Mouse (Mus musculus): Measurements from ENCODE around the gene Malrd1. TPM values are rescaled to one million over a fixed set of nuclear protein-coding genes. Genes with fewer than 3 reads are reported as not detected.

Gene Malrd1
- total and polyA plus RNA-seq, 3 experiments, result not detected

GRCm38 (mm10) chr2:16110696-16111095 is 584.4 kb downstream of the Malrd1 start:
- Histone ChIP-seq H3K27ac (ENCODE audit: control insufficient read depth, low read depth, low read length) (no peak overlapping the region), H3K27me3 (ENCODE audit: control insufficient read depth in 1 of 2, insufficient read depth in 2 of 2, low read length in 2 of 2) (no peaks in the 10 kb centered on the region), H3K4me3 (ENCODE audit: control insufficient read depth in 1 of 2, insufficient read depth in 1 of 2, low read depth in 2 of 2, low read length in 2 of 2) (no peak overlapping the region), H3K36me3 (ENCODE audit: control insufficient read depth in 1 of 2, insufficient read depth in 2 of 2, low read length in 2 of 2) (no peaks in the 10 kb centered on the region), H3K4me1 (ENCODE audit: control insufficient read depth in 1 of 2, insufficient read depth in 2 of 2, low read length in 2 of 2) (no peaks in the 10 kb centered on the region), H3K9me3 (replicated peaks; ENCODE audit: insufficient read depth, low read length) (no peaks in the 10 kb centered on the region), H3K79me2 (ENCODE audit: control insufficient read depth, insufficient read depth, low read length, poor library complexity) (no peaks in the 10 kb centered on the region), H3K9ac (ENCODE audit: control insufficient read depth, low read depth, low read length, poor library complexity, severe bottlenecking) (no peak overlapping the region)
- no peak for DNase-seq (ENCODE audit: low read depth, low spot score)
- TF ChIP-seq TCF12 (IDR thresholded peaks at IDR 0.05; ENCODE audit: low read depth, low read length) (no peak), ZMIZ1 (IDR thresholded peaks at IDR 0.05; ENCODE audit: low read depth, low read length) (no peak), GATA1 (IDR thresholded peaks at IDR 0.05; ENCODE audit: low read depth, low read length) (no peak), RAD21 (IDR thresholded peaks at IDR 0.05; ENCODE audit: low read depth, low read length) (no peak), MAZ (IDR thresholded peaks at IDR 0.05; ENCODE audit: low read depth, low read length) (no peak), BHLHE40 (IDR thresholded peaks at IDR 0.05; ENCODE audit: borderline replicate concordance, low read depth, low read length) (no peak), ZC3H11A (IDR thresholded peaks at IDR 0.05; ENCODE audit: low read depth, low read length) (no peak), UBTF (IDR thresholded peaks at IDR 0.05; ENCODE audit: borderline replicate concordance, insufficient read depth, low read depth, low read length) (no peak), TAL1 (IDR thresholded peaks at IDR 0.05; ENCODE audit: low read length) (no peak), SMC3 (IDR thresholded peaks at IDR 0.05; ENCODE audit: low read depth, low read length) (no peak), NRF1 (IDR thresholded peaks at IDR 0.05; ENCODE audit: insufficient read depth, low read depth, low read length, poor library complexity, severe bottlenecking) (no peak), SIN3A (IDR thresholded peaks at IDR 0.05; ENCODE audit: low read length) (no peak), POLR2A (IDR thresholded peaks at IDR 0.05; ENCODE audit: control insufficient read depth in 1 of 2, insufficient read depth in 1 of 2, low read depth in 1 of 2, low read length in 2 of 2, poor library complexity in 1 of 2) (no peak)

DNA sequence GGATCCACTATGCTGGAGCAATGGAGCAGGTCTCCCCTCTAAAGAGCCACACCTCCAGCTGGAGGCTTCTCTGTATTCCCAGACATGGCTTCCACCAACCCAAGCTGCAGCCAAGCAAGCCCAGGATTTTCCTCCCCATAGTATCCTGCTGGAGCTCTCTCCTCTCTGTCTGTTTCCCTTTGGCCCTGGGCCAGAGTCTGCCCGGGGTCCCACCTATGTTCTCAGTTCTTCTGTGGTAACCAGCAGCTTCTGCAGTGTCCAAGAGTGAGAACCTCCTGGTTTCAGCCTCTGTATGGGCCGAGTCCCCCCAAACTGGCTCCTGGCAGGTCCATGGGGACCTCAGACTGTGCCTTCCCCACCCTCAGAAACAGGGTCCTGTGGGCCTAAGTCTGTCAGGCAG is 587.1 kb downstream of the Malrd1 start:
- Histone ChIP-seq H3K79me2 (ENCODE audit: control insufficient read depth, insufficient read depth, low read length, poor library complexity) (no peaks in the 10 kb centered on the region), H3K27ac (ENCODE audit: control insufficient read depth, low read depth, low read length) (no peak overlapping the region), H3K4me3 (ENCODE audit: control insufficient read depth in 1 of 2, insufficient read depth in 1 of 2, low read depth in 2 of 2, low read length in 2 of 2) (no peak overlapping the region), H3K36me3 (ENCODE audit: control insufficient read depth in 1 of 2, insufficient read depth in 2 of 2, low read length in 2 of 2) (no peaks in the 10 kb centered on the region), H3K9ac (ENCODE audit: control insufficient read depth, low read depth, low read length, poor library complexity, severe bottlenecking) (no peak overlapping the region), H3K4me1 (ENCODE audit: control insufficient read depth in 1 of 2, insufficient read depth in 2 of 2, low read length in 2 of 2) (no peaks in the 10 kb centered on the region), H3K9me3 (replicated peaks; ENCODE audit: insufficient read depth, low read length) (no peaks in the 10 kb centered on the region), H3K27me3 (ENCODE audit: control insufficient read depth in 1 of 2, insufficient read depth in 2 of 2, low read length in 2 of 2) (no peaks in the 10 kb centered on the region)
- TF ChIP-seq USF2 (IDR thresholded peaks at IDR 0.05; ENCODE audit: borderline replicate concordance in 1 of 2, insufficient read depth in 1 of 2, low read depth in 1 of 2, low read length in 2 of 2) (no peak), GABPA (IDR thresholded peaks at IDR 0.05; ENCODE audit: low read depth, low read length) (no peak)
- DNase-seq (ENCODE audit: low read depth, low spot score), result no peak

DNA sequence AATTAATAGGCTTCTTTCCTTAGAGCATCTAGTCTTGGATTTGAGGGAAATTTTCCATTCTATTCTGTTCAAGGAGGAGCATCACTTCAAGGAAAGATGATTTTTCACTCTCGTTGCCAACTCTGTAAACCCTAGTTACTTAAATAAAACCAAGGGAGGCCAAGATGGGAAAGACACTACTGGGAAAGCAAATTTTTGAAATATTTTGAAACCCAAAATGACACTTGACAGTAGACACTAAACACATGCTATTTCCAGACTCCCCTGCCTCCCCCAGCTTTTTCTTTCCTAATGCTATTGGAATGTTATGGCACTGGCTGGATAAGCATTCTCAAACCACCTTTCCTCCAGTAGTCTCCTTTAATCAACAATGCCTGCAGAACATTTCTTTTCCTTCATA is 621.7 kb downstream of the Malrd1 start:
- TF ChIP-seq GATA1 (IDR thresholded peaks at IDR 0.05; ENCODE audit: low read depth, low read length), result no peak
- TF ChIP-seq MXI1 (IDR thresholded peaks at IDR 0.05; ENCODE audit: low read depth, low read length), result no peak
- TF ChIP-seq TAL1 (IDR thresholded peaks at IDR 0.05; ENCODE audit: low read length), result no peak
- no peak for TF ChIP-seq NRF1 (IDR thresholded peaks at IDR 0.05; ENCODE audit: insufficient read depth, low read depth, low read length, poor library complexity, severe bottlenecking)
- no peak for TF ChIP-seq POLR2A (IDR thresholded peaks at IDR 0.05; ENCODE audit: control insufficient read depth in 1 of 2, insufficient read depth in 1 of 2, low read depth in 1 of 2, low read length in 2 of 2, poor library complexity in 1 of 2)
- TF ChIP-seq ZNF384 (IDR thresholded peaks at IDR 0.05; ENCODE audit: low read depth, low read length), result no peak
- TF ChIP-seq MAZ (IDR thresholded peaks at IDR 0.05; ENCODE audit: low read depth, low read length), result no peak
- TF ChIP-seq USF1 (IDR thresholded peaks at IDR 0.05; ENCODE audit: low read depth, low read length), result no peak
- TF ChIP-seq HCFC1 (IDR thresholded peaks at IDR 0.05; ENCODE audit: low read depth, low read length), result no peak
- no peak for TF ChIP-seq USF2 (IDR thresholded peaks at IDR 0.05; ENCODE audit: borderline replicate concordance in 1 of 2, insufficient read depth in 1 of 2, low read depth in 1 of 2, low read length in 2 of 2)
- no peak for TF ChIP-seq POLR2AphosphoS5 (IDR thresholded peaks at IDR 0.05; ENCODE audit: borderline replicate concordance, low read depth, low read length)
- TF ChIP-seq MYB (IDR thresholded peaks at IDR 0.05; ENCODE audit: low read depth, low read length), result no peak
- TF ChIP-seq MAFK (IDR thresholded peaks at IDR 0.05; ENCODE audit: borderline replicate concordance, low read depth, low read length), result no peak
- TF ChIP-seq ELF1 (IDR thresholded peaks at IDR 0.05; ENCODE audit: low read depth, low read length), result no peak
- no peak for TF ChIP-seq KAT2A (conservative IDR thresholded peaks at IDR 0.05; ENCODE audit: low read depth, low read length)
- no peak for TF ChIP-seq ZMIZ1 (IDR thresholded peaks at IDR 0.05; ENCODE audit: low read depth, low read length)
- no peaks in the 10 kb centered on the region for H3K36me3 ChIP-seq (ENCODE audit: control insufficient read depth in 1 of 2, insufficient read depth in 2 of 2, low read length in 2 of 2)
- H3K4me3 ChIP-seq (ENCODE audit: control insufficient read depth in 1 of 2, insufficient read depth in 1 of 2, low read depth in 2 of 2, low read length in 2 of 2), result no peak overlapping the region
- no peaks in the 10 kb centered on the region for H3K27me3 ChIP-seq (ENCODE audit: control insufficient read depth in 1 of 2, insufficient read depth in 2 of 2, low read length in 2 of 2)
- H3K9ac ChIP-seq (ENCODE audit: control insufficient read depth, low read depth, low read length, poor library complexity, severe bottlenecking), result no peak overlapping the region
- DNase-seq (ENCODE audit: low read depth, low spot score), result no peak
- H3K27ac ChIP-seq (ENCODE audit: control insufficient read depth, low read depth, low read length), result no peak overlapping the region
- no peaks in the 10 kb centered on the region for H3K79me2 ChIP-seq (ENCODE audit: control insufficient read depth, insufficient read depth, low read length, poor library complexity)
- no peaks in the 10 kb centered on the region for H3K9me3 ChIP-seq (replicated peaks; ENCODE audit: insufficient read depth, low read length)
- H3K4me1 ChIP-seq (ENCODE audit: control insufficient read depth in 1 of 2, insufficient read depth in 2 of 2, low read length in 2 of 2), result no peaks in the 10 kb centered on the region
